9 mouse cellular contexts compared by ENCODE assay signal in the genomic region with DNA sequence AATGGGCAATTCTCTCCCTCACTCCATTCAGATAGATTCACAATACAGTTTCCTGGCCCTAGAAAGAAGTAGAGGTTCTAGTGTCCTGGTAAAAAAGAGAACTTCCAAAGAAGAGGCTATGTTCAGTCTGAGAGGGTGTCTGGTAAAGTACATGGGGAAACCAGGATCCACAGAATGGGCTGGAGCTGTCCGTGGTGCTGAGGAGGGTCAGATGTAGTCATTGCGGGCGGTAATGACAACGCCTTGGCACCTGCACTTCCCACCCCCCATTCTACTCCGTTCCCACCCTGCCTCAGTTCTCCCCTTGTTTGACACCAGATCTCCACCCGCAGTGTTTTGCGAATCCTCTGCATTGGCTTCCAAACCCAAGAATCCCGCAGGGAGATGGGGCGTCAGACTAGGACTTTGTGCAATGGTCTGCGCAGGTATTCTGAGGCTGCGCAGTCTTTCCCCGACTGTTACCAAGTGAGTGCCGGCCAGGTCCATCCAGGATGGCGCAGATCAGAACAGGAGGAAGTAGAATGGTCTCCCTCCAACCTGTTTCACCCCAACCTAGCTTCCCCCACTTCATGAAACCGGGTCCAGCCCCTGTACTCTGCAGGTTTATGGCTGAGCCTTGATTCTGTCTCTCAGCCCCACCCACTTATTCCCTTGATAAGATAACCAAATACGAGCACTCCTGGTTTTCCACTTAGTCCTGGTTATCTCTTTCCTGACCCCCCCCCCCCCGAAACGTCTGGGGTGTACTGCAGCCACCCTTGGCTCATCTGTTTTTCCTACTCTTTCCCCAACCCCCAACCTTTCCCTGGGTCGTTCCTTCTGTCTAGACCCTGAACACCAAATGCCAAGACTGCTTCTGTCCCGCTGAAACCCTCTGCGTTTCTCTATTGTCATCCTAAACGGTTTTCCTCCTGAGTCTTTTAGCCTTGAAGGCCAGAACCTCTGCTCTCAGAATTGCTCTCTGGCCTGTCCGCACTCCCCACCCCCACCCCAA. TPM values are rescaled to one million over a fixed set of nuclear protein-coding genes. Genes with fewer than 3 reads are reported as not detected.
A peak's percentile ranks its signal among the peaks of the same experiment; 100 is the strongest.
DNase-seq lines count a peak whose midpoint lies in the region; ATAC-seq and TF ChIP-seq lines count a peak whose summit lies in the region.
"Had no signal": no experiment of that assay in that cellular context is flagged by ENCODE, and none has a peak within 500 bp of the region (broad histone marks: within the 10 kb centered on the region; RNA-seq: fewer than 3 reads in every experiment).

No protein-coding gene starts in this region.

- no peak overlapping the region for H3K4me3 ChIP-seq in G1E (ENCODE audit: low read depth, low read length)
- H3K4me3 ChIP-seq in hindbrain, embryonic 16.5 days (ENCODE audit: low read length), result peak overlapping the region; percentile 50
- peak overlapping the region; percentile 44 for H3K4me3 ChIP-seq in midbrain, embryonic 14.5 days (replicated peaks; ENCODE audit: low read depth, low read length)

- peak overlapping the region; percentile 62 for H3K9ac ChIP-seq in hindbrain, embryonic 16.5 days (ENCODE audit: low read depth, low read length)
- peak overlapping the region; percentile 54 for H3K9ac ChIP-seq in midbrain, embryonic 14.5 days (replicated peaks; ENCODE audit: low read length)

- H3K27me3 ChIP-seq in G1E (ENCODE audit: insufficient read depth, low read length), result peaks cover 8% of the 10 kb centered on the region; the same call in 1 of the 2 replicates
- no peaks in the 10 kb centered on the region for H3K27me3 ChIP-seq in hindbrain, embryonic 16.5 days (replicated peaks; ENCODE audit: control insufficient read depth, insufficient read depth, low read length)
- no peaks in the 10 kb centered on the region for H3K27me3 ChIP-seq in midbrain, embryonic 14.5 days (ENCODE audit: control insufficient read depth, insufficient read depth, low read length)

- H3K4me1 ChIP-seq in G1E (ENCODE audit: insufficient read depth, low read depth, low read length), result no peaks in the 10 kb centered on the region
- no peaks in the 10 kb centered on the region for H3K4me1 ChIP-seq in hindbrain, embryonic 16.5 days (ENCODE audit: control insufficient read depth, insufficient read depth, low read depth, low read length)
- H3K4me1 ChIP-seq in midbrain, embryonic 14.5 days (ENCODE audit: control insufficient read depth, insufficient read depth, low read length), result no peaks in the 10 kb centered on the region

- 4% methylated on average over 23 of the region's 23 CpGs for WGBS in hindbrain, embryonic 16.5 days
- 4% methylated on average over 23 of the region's 23 CpGs for WGBS in midbrain, embryonic 14.5 days

- H3K9me3 ChIP-seq in G1E (replicated peaks), result peaks cover 3% of the 10 kb centered on the region; the same call in 1 of the 2 replicates
- H3K9me3 ChIP-seq in hindbrain, embryonic 16.5 days (ENCODE audit: control insufficient read depth, low read length), result no peaks in the 10 kb centered on the region
- no peaks in the 10 kb centered on the region for H3K9me3 ChIP-seq in midbrain, embryonic 14.5 days (ENCODE audit: control insufficient read depth, low read length)

- no peak for ATAC-seq in G1E (ENCODE audit: extremely low read depth, insufficient number of reproducible peaks, low FRiP score, poor library complexity, severe bottlenecking)
- ATAC-seq in hindbrain, embryonic 16.5 days, result peak; percentile 89
- 0 out of 2 replicates have a peak, but pooled peaks have one; percentile 27 for ATAC-seq in midbrain, embryonic 14.5 days (ENCODE audit: low FRiP score, low TSS enrichment)

- H3K4me2 ChIP-seq in hindbrain, embryonic 16.5 days (ENCODE audit: low read length), result peak overlapping the region; percentile 59
- peak overlapping the region; percentile 55 for H3K4me2 ChIP-seq in midbrain, embryonic 14.5 days (ENCODE audit: low read length)

- peak; percentile 30 to 63 for DNase-seq in heart, postnatal 36 days
- no peak for DNase-seq in heart, postnatal 25 days (ENCODE audit: low spot score)
- DNase-seq in G1E (ENCODE audit: low spot score), result peak; percentile 54
- DNase-seq in cerebellum, postnatal 36 days, result peak; percentile 32 to 39
- peak; percentile 69 for DNase-seq in midbrain, embryonic 14.5 days
- no peak for DNase-seq in frontal cortex, adult 2 months (ENCODE audit: extremely low spot score in 1 of 2, low spot score in 1 of 2)
- DNase-seq in left cerebral cortex, postnatal 25 days (ENCODE audit: low spot score in 2 of 2), result no peak

- peak overlapping the region; percentile 9; the same call in 1 of the 2 replicates for H3K27ac ChIP-seq in hindbrain, embryonic 16.5 days (ENCODE audit: low read depth, low read length)
- peak overlapping the region; percentile 67 for H3K27ac ChIP-seq in midbrain, embryonic 14.5 days (replicated peaks; ENCODE audit: low read depth, low read length)

- no peaks in the 10 kb centered on the region for H3K36me3 ChIP-seq in G1E (replicated peaks)
- peaks cover 3% of the 10 kb centered on the region; the same call in 1 of the 2 replicates for H3K36me3 ChIP-seq in hindbrain, embryonic 16.5 days (ENCODE audit: control insufficient read depth, insufficient read depth, low read length)
- no peaks in the 10 kb centered on the region for H3K36me3 ChIP-seq in midbrain, embryonic 14.5 days (ENCODE audit: control insufficient read depth, insufficient read depth, low read length)

- no peak for TF ChIP-seq CTCF in G1E (IDR thresholded peaks at IDR 0.05; ENCODE audit: low read depth, low read length)

- intact Hi-C loops in heart, postnatal 36 days (cut with DNase I), result loop anchor here (10.0 kb wide), 1 partner anchor 353 kb away; no protein-coding TSS in a partner anchor
- intact Hi-C loops in heart, postnatal 25 days (cut with DNase I), result loop anchor here (2.0 kb wide), 1 partner anchor 15 kb away; no protein-coding TSS in a partner anchor
- intact Hi-C loops in left cerebral cortex, postnatal 25 days (cut with DNase I), result no loop called here

RNA-seq across cellular contexts. Expression of a gene that starts 0.7 kb away (rescaled TPM):
- not detected for total RNA-seq in heart, postnatal 36 days (2021)
- total RNA-seq in heart, postnatal 25 days (2021), result not detected
- total RNA-seq in G1E (2014; fragmentation: Nextera tagmentation), result not detected in 2 replicates
- not detected in 2 replicates for total RNA-seq in G1E (2017)
- polyA plus RNA-seq in G1E (2012), result not detected in 2 replicates
- 251 and 327 TPM in 2 replicates for polyA plus RNA-seq in hindbrain, embryonic 16.5 days (2015; fragmentation: Nextera tagmentation; extraction: Ambion mirVana)
- polyA plus RNA-seq in midbrain, embryonic 14.5 days (2014; fragmentation: Nextera tagmentation; extraction: Ambion mirVana), result 116 and 164 TPM in 2 replicates
- polyA plus RNA-seq in frontal cortex, adult 2 months (2012; rRNA removed), result 118 and 120 TPM in 2 replicates
- total RNA-seq in left cerebral cortex, postnatal 25 days (2021), result 100 to 1,000 TPM; 115 to 126 TPM

RNA-seq across cellular contexts. Expression of a gene that starts 13.2 kb away (rescaled TPM):
- under 1 TPM; 0.92 to 0.95 TPM for total RNA-seq in heart, postnatal 36 days (2021)
- under 1 TPM; 0.86 to 0.92 TPM for total RNA-seq in heart, postnatal 25 days (2021)
- total RNA-seq in G1E (2014; fragmentation: Nextera tagmentation) (not detected in 2 replicates), G1E (2017) (0.11 TPM in 1 of 2 replicates, not detected in the other)
- 0.03 and 0.08 TPM in 2 replicates for polyA plus RNA-seq in G1E (2012)
- polyA plus RNA-seq in hindbrain, embryonic 16.5 days (2015; fragmentation: Nextera tagmentation; extraction: Ambion mirVana), result 36.9 and 40.6 TPM in 2 replicates
- polyA plus RNA-seq in midbrain, embryonic 14.5 days (2014; fragmentation: Nextera tagmentation; extraction: Ambion mirVana), result 16.6 and 19.3 TPM in 2 replicates
- polyA plus RNA-seq in frontal cortex, adult 2 months (2012; rRNA removed), result 384 and 412 TPM in 2 replicates
- 100 to 1,000 TPM; 491 to 494 TPM for total RNA-seq in left cerebral cortex, postnatal 25 days (2021)

RNA-seq across cellular contexts. Expression of a gene that starts 40.3 kb away (rescaled TPM):
- 10 to 100 TPM; 78.0 to 89.7 TPM for total RNA-seq in heart, postnatal 36 days (2021)
- 10 to 100 TPM; 81.8 to 82.7 TPM for total RNA-seq in heart, postnatal 25 days (2021)
- total RNA-seq in G1E (2014; fragmentation: Nextera tagmentation) (56.3 and 73.7 TPM in 2 replicates), G1E (2017) (38.7 and 47.2 TPM in 2 replicates)
- 69.4 and 79.0 TPM in 2 replicates for polyA plus RNA-seq in G1E (2012)
- 149 and 150 TPM in 2 replicates for polyA plus RNA-seq in hindbrain, embryonic 16.5 days (2015; fragmentation: Nextera tagmentation; extraction: Ambion mirVana)
- 146 and 152 TPM in 2 replicates for polyA plus RNA-seq in midbrain, embryonic 14.5 days (2014; fragmentation: Nextera tagmentation; extraction: Ambion mirVana)
- 81.1 and 81.9 TPM in 2 replicates for polyA plus RNA-seq in frontal cortex, adult 2 months (2012; rRNA removed)
- 10 to 100 TPM; 48.9 to 52.5 TPM for total RNA-seq in left cerebral cortex, postnatal 25 days (2021)

RNA-seq across cellular contexts. Expression of a gene that starts 41.3 kb away (rescaled TPM):
- total RNA-seq in heart, postnatal 36 days (2021), result 100 to 1,000 TPM; 104 to 112 TPM
- total RNA-seq in heart, postnatal 25 days (2021), result 100 to 1,000 TPM in 1 of 2 experiments, 10 to 100 TPM in 1; 90.4 to 100 TPM
- total RNA-seq in G1E (2014; fragmentation: Nextera tagmentation), result 15.4 and 63.3 TPM in 2 replicates
- total RNA-seq in G1E (2017), result 13.9 and 15.6 TPM in 2 replicates
- 9.1 and 11.1 TPM in 2 replicates for polyA plus RNA-seq in G1E (2012)
- polyA plus RNA-seq in hindbrain, embryonic 16.5 days (2015; fragmentation: Nextera tagmentation; extraction: Ambion mirVana), result 86.3 and 98.0 TPM in 2 replicates
- 29.5 and 38.3 TPM in 2 replicates for polyA plus RNA-seq in midbrain, embryonic 14.5 days (2014; fragmentation: Nextera tagmentation; extraction: Ambion mirVana)
- polyA plus RNA-seq in frontal cortex, adult 2 months (2012; rRNA removed), result 78.7 and 90.5 TPM in 2 replicates
- total RNA-seq in left cerebral cortex, postnatal 25 days (2021), result 10 to 100 TPM; 86.2 to 91.0 TPM

RNA-seq across cellular contexts. Expression of a gene that starts 45.6 kb away (rescaled TPM):
- total RNA-seq in heart, postnatal 36 days (2021), result not detected
- total RNA-seq in heart, postnatal 25 days (2021), result not detected
- total RNA-seq in G1E (2014; fragmentation: Nextera tagmentation), result not detected in 2 replicates
- not detected in 2 replicates for total RNA-seq in G1E (2017)
- not detected in 2 replicates for polyA plus RNA-seq in G1E (2012)
- polyA plus RNA-seq in hindbrain, embryonic 16.5 days (2015; fragmentation: Nextera tagmentation; extraction: Ambion mirVana), result 0.26 TPM in 1 of 2 replicates, not detected in the other
- polyA plus RNA-seq in midbrain, embryonic 14.5 days (2014; fragmentation: Nextera tagmentation; extraction: Ambion mirVana), result not detected in 2 replicates
- not detected in 2 replicates for polyA plus RNA-seq in frontal cortex, adult 2 months (2012; rRNA removed)
- not detected for total RNA-seq in left cerebral cortex, postnatal 25 days (2021)
- polyA plus RNA-seq: liver, embryonic 16.5 days had no signal

Comparison
In these comparisons a context has a peak if more than half of its experiments do, and no peak if none do; other contexts are left out.
1. DNase-seq: peak in heart, postnatal 36 days (2 of 2), G1E (single experiment), cerebellum, postnatal 36 days (2 of 2) and midbrain, embryonic 14.5 days (single experiment); none in heart, postnatal 25 days (single experiment), frontal cortex, adult 2 months (0 of 2) and left cerebral cortex, postnatal 25 days (0 of 2).
2. RNA of a gene that starts 0.7 kb away (total RNA-seq): 115 to 126 TPM in left cerebral cortex, postnatal 25 days; not detected in G1E, not detected in heart, postnatal 36 days and not detected in heart, postnatal 25 days; every median in the first group is over 10 times any median in the second.
3. RNA of a gene that starts 13.2 kb away (total RNA-seq): 491 to 494 TPM in left cerebral cortex, postnatal 25 days; 0.92 to 0.95 TPM in heart, postnatal 36 days, 0.86 to 0.92 TPM in heart, postnatal 25 days and 0.11 TPM in G1E; every median in the first group is over 100 times any median in the second.